Mouse (Mus musculus): Measurements from ENCODE around the gene Cct5. TPM values are rescaled to one million over a fixed set of nuclear protein-coding genes. Genes with fewer than 3 reads are reported as not detected.

The Cct5 gene
- total RNA-seq, 1 experiment, result 695 TPM

- H3K4me3 ChIP-seq (ENCODE audit: insufficient read depth in 1 of 2, low read depth in 1 of 2, low read length in 2 of 2, poor library complexity in 1 of 2, severe bottlenecking in 1 of 2), result no peak overlapping the region
- no peak overlapping the region for H3K9ac ChIP-seq (ENCODE audit: insufficient read depth, low read depth, low read length, poor library complexity, severe bottlenecking)
- in situ Hi-C loops (cut with MboI; ENCODE audit: low sequenced_read_pairs in 2 of 2, unreplicated experiment in 2 of 2), result loop anchor here (10.0 to 25.0 kb wide), 2 partner anchors 268 to 280 kb away; no protein-coding TSS in a partner anchor
These were observed 9.1 kb downstream of the Cct5 start for GRCm38 (mm10) chr15:31592531-31592930.

GRCm38 (mm10) chr15:31590176-31590575 lies 11.4 kb downstream of the Cct5 start:
- TF ChIP-seq ZNF384 (IDR thresholded peaks at IDR 0.05; ENCODE audit: low read depth, low read length), result no peak
- no peak for TF ChIP-seq HCFC1 (IDR thresholded peaks at IDR 0.05; ENCODE audit: borderline replicate concordance, insufficient read depth, low read length)
- TF ChIP-seq ZC3H11A (IDR thresholded peaks at IDR 0.05; ENCODE audit: borderline replicate concordance, low read depth, low read length), result no peak
- TF ChIP-seq CHD2 (IDR thresholded peaks at IDR 0.05; ENCODE audit: low read depth, low read length), result no peak
- in situ Hi-C loops (cut with MboI; ENCODE audit: low sequenced_read_pairs in 2 of 2, unreplicated experiment in 2 of 2), result loop anchor here (10.0 to 25.0 kb wide), 2 partner anchors 265 to 278 kb away; no protein-coding TSS in a partner anchor
- Histone ChIP-seq H3K36me3 (ENCODE audit: control insufficient read depth, insufficient read depth, low read length, poor library complexity, severe bottlenecking) (peaks cover 53% of the 10 kb centered on the region), H3K9ac (ENCODE audit: insufficient read depth, low read depth, low read length, poor library complexity, severe bottlenecking) (no peak overlapping the region), H3K9me3 (ENCODE audit: control insufficient read depth, insufficient read depth, low read depth, low read length) (no peaks in the 10 kb centered on the region), H3K4me1 (ENCODE audit: control insufficient read depth in 2 of 2, insufficient read depth in 2 of 2, low read length in 2 of 2, poor library complexity in 1 of 2) (peaks cover 0 to 1% of the 10 kb centered on the region in 2 experiments; a peak in 1 of 4 replicates), H3K27ac (ENCODE audit: insufficient read depth, low read depth, low read length, poor library complexity, severe bottlenecking) (no peak overlapping the region), H3K4me3 (ENCODE audit: insufficient read depth in 1 of 2, low read depth in 1 of 2, low read length in 2 of 2, poor library complexity in 1 of 2, severe bottlenecking in 1 of 2) (no peak overlapping the region)
- DNase-seq (ENCODE audit: low read depth, low spot score), result no peak

More at GRCm38 (mm10) chr15:31592531-31592930, 9.1 kb downstream of the Cct5 start:
- no peak overlapping the region for H3K27ac ChIP-seq (ENCODE audit: insufficient read depth, low read depth, low read length, poor library complexity, severe bottlenecking)
- no peaks in the 10 kb centered on the region; a peak in 1 of 4 replicates for H3K4me1 ChIP-seq (ENCODE audit: control insufficient read depth in 2 of 2, insufficient read depth in 2 of 2, low read length in 2 of 2, poor library complexity in 1 of 2)
- TF ChIP-seq ZNF384 (IDR thresholded peaks at IDR 0.05; ENCODE audit: low read depth, low read length), result no peak
- TF ChIP-seq MAFK (IDR thresholded peaks at IDR 0.05; ENCODE audit: insufficient read depth, low read depth, low read length), result no peak
- no peak for TF ChIP-seq HCFC1 (IDR thresholded peaks at IDR 0.05; ENCODE audit: borderline replicate concordance, insufficient read depth, low read length)
- TF ChIP-seq ZC3H11A (IDR thresholded peaks at IDR 0.05; ENCODE audit: borderline replicate concordance, low read depth, low read length), result no peak
- no peak for TF ChIP-seq CHD2 (IDR thresholded peaks at IDR 0.05; ENCODE audit: low read depth, low read length)
- H3K36me3 ChIP-seq (ENCODE audit: control insufficient read depth, insufficient read depth, low read length, poor library complexity, severe bottlenecking), result peaks cover 70% of the 10 kb centered on the region
- no peak for DNase-seq (ENCODE audit: low read depth, low spot score)
- no peaks in the 10 kb centered on the region for H3K9me3 ChIP-seq (ENCODE audit: control insufficient read depth, insufficient read depth, low read depth, low read length)

- TF ChIP-seq ZC3H11A (IDR thresholded peaks at IDR 0.05; ENCODE audit: borderline replicate concordance, low read depth, low read length) (no peak), ZNF384 (IDR thresholded peaks at IDR 0.05; ENCODE audit: low read depth, low read length) (no peak), HCFC1 (IDR thresholded peaks at IDR 0.05; ENCODE audit: borderline replicate concordance, insufficient read depth, low read length) (no peak), CHD2 (IDR thresholded peaks at IDR 0.05; ENCODE audit: low read depth, low read length) (no peak; the same call in 1 of the 2 replicates), MAFK (IDR thresholded peaks at IDR 0.05; ENCODE audit: insufficient read depth, low read depth, low read length) (no peak)
- Histone ChIP-seq H3K9ac (ENCODE audit: insufficient read depth, low read depth, low read length, poor library complexity, severe bottlenecking) (no peak overlapping the region), H3K36me3 (ENCODE audit: control insufficient read depth, insufficient read depth, low read length, poor library complexity, severe bottlenecking) (peaks cover 43% of the 10 kb centered on the region), H3K27ac (ENCODE audit: insufficient read depth, low read depth, low read length, poor library complexity, severe bottlenecking) (no peak overlapping the region), H3K9me3 (ENCODE audit: control insufficient read depth, insufficient read depth, low read depth, low read length) (no peaks in the 10 kb centered on the region), H3K4me3 (ENCODE audit: insufficient read depth in 1 of 2, low read depth in 1 of 2, low read length in 2 of 2, poor library complexity in 1 of 2, severe bottlenecking in 1 of 2) (no peak overlapping the region), H3K4me1 (ENCODE audit: control insufficient read depth in 2 of 2, insufficient read depth in 2 of 2, low read length in 2 of 2, poor library complexity in 1 of 2) (peaks cover 0 to 3% of the 10 kb centered on the region in 2 experiments; a peak in 2 of 4 replicates)
- in situ Hi-C loops (cut with MboI; ENCODE audit: low sequenced_read_pairs in 2 of 2, unreplicated experiment in 2 of 2), result loop anchor here in 1 of 2 experiments (25.0 kb wide), 1 partner anchor 277 kb away; no protein-coding TSS in a partner anchor
- no peak for DNase-seq (ENCODE audit: low read depth, low spot score)
These were observed 12.5 kb downstream of the Cct5 start for GRCm38 (mm10) chr15:31588989-31589640.

GRCm38 (mm10) chr15:31587789-31588188 lies 13.8 kb downstream of the Cct5 start:
- in situ Hi-C loops (cut with MboI; ENCODE audit: low sequenced_read_pairs in 2 of 2, unreplicated experiment in 2 of 2), result loop anchor here in 1 of 2 experiments (25.0 kb wide), 1 partner anchor 275 kb away; no protein-coding TSS in a partner anchor

More at GRCm38 (mm10) chr15:31587789-31588188, 13.8 kb downstream of the Cct5 start:
- DNase-seq (ENCODE audit: low read depth, low spot score), result no peak
- Histone ChIP-seq H3K27ac (ENCODE audit: insufficient read depth, low read depth, low read length, poor library complexity, severe bottlenecking) (no peak overlapping the region), H3K36me3 (ENCODE audit: control insufficient read depth, insufficient read depth, low read length, poor library complexity, severe bottlenecking) (peaks cover 30% of the 10 kb centered on the region), H3K9ac (ENCODE audit: insufficient read depth, low read depth, low read length, poor library complexity, severe bottlenecking) (no peak overlapping the region), H3K4me1 (ENCODE audit: control insufficient read depth in 2 of 2, insufficient read depth in 2 of 2, low read length in 2 of 2, poor library complexity in 1 of 2) (peaks cover 0 to 3% of the 10 kb centered on the region in 2 experiments; a peak in 2 of 4 replicates), H3K9me3 (ENCODE audit: control insufficient read depth, insufficient read depth, low read depth, low read length) (no peaks in the 10 kb centered on the region), H3K4me3 (ENCODE audit: insufficient read depth in 1 of 2, low read depth in 1 of 2, low read length in 2 of 2, poor library complexity in 1 of 2, severe bottlenecking in 1 of 2) (no peak overlapping the region)
- 0 out of 2 replicates have a peak, but pooled peaks have one; percentile 53 for TF ChIP-seq CHD2 (IDR thresholded peaks at IDR 0.05; ENCODE audit: low read depth, low read length)
- TF ChIP-seq MAFK (IDR thresholded peaks at IDR 0.05; ENCODE audit: insufficient read depth, low read depth, low read length), result no peak

Data from ES-E14 (cell line).